Mouse (Mus musculus) intestine, embryonic 15.5 days (tissue): ENCODE data around the gene Sub1. TPM values are rescaled to one million over a fixed set of nuclear protein-coding genes. Genes with fewer than 3 reads are reported as not detected.

Experiments
- ATAC-seq: fragments of 200-750 bp; cut with Nextera tagmentation; 2 replicates; pipeline ENCODE4 v1.8.0; 2017; ENCODE audit warnings: moderate TSS enrichment, moderate library complexity
- H3K27ac ChIP-seq: fragments of 300-500 bp; sonication (generic); 2 replicates; pipeline ENCODE4 v1.5.1; 2015; ENCODE audit warnings: mild to moderate bottlenecking, inconsistent platforms
- H3K27me3 ChIP-seq: fragments of 300-500 bp; sonication (generic); replicated peaks from 2 replicates; pipeline ENCODE4 v1.6.1; 2015; ENCODE audit warnings: inconsistent platforms
- H3K36me3 ChIP-seq: fragments of 300-500 bp; sonication (generic); 2 replicates; pipeline ENCODE4 v1.6.1; 2015; ENCODE audit warnings: inconsistent platforms
- H3K4me1 ChIP-seq: fragments of 300-500 bp; sonication (generic); replicated peaks from 2 replicates; pipeline ENCODE4 v1.6.1; 2015; ENCODE audit warnings: inconsistent platforms
- H3K4me2 ChIP-seq: fragments of 300-500 bp; sonication (generic); replicated peaks from 2 replicates; pipeline ENCODE4 v1.6.1; 2015; ENCODE audit warnings: mild to moderate bottlenecking, inconsistent platforms
- H3K4me3 ChIP-seq: fragments of 300-500 bp; sonication (generic); replicated peaks from 2 replicates; pipeline ENCODE4 v1.5.1; 2015; ENCODE audit warnings: inconsistent platforms
- H3K9ac ChIP-seq: fragments of 300-500 bp; sonication (generic); 2 replicates; pipeline ENCODE4 v1.6.1; 2015; ENCODE audit warnings: inconsistent platforms
- H3K9me3 ChIP-seq: fragments of 300-500 bp; sonication (generic); 2 replicates; pipeline ENCODE4 v1.6.1; 2016; ENCODE audit warnings: inconsistent platforms
- WGBS: fragments of 180-500 bp; shearing (Covaris S2); methylation state at CpG from one replicate; pipeline ENCODE4 v1.1.7; 2015; 5-methylcytosine and 5-hydroxymethylcytosine counted together
- polyA plus RNA-seq: library from polyadenylated mRNA; unstranded; fragments of >200 nt; fragmentation: Nextera tagmentation; extraction: Ambion mirVana; gene quantifications from 2 replicates; pipeline ENCODE4 v1.2.1, GENCODE M21; 2015

Gene Sub1
- polyA plus RNA-seq, 1 experiment from 2014 or later: 750 TPM

DNA sequence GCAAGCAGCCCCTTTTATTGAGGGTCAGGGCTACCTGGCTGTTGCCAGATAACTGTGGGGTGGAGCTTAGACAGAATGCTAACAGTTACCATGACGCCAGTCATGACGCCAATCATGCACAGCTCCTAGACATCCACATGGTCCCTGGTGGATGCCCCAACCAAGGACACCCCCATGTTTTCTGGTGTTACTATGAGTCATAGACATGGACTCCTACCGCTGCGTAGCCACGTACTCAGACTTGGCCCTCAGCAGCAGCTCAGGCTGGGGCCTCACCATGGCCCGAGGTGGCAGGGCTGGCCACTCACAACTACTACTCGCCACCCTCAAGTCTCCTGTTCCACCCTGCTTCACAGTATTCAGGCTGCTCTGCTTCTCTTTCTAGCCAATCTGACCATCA is 45.6 kb downstream of the Sub1 start:
- Histone ChIP-seq H3K4me1 (no peaks in the 10 kb centered on the region), H3K4me2 (no peak overlapping the region), H3K4me3 (no peak overlapping the region), H3K36me3 (no peaks in the 10 kb centered on the region), H3K27ac (no peak overlapping the region), H3K9ac (no peak overlapping the region), H3K27me3 (no peaks in the 10 kb centered on the region), H3K9me3 (no peaks in the 10 kb centered on the region)
- WGBS: 95% methylated on average over 7 of the region's 7 CpGs
- no peak for ATAC-seq

DNA sequence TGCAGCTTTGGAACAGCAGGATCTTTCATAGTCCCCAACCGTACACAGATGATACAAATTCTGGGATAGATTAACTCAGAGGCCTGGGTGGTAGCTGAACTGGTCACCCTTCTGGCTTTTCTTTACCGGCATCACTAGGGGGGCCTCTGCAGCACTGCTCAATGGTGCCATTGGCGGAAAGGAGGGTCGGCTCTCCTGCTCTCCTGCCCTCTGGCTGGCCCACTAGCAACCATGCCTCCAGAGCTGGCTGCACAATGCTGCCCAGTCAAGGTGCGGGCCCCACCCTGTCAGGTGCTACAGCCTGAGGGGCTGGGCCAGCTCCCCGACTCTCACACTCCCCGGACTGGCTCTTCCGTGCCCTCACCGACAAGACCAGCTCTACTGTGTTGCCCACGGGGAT is 46.6 kb downstream of the Sub1 start:
- no peak overlapping the region for H3K4me2 ChIP-seq
- no peaks in the 10 kb centered on the region for H3K4me1 ChIP-seq
- 89% methylated on average over 10 of the region's 10 CpGs for WGBS
- no peak overlapping the region for H3K4me3 ChIP-seq
- no peak for ATAC-seq
- no peak overlapping the region for H3K9ac ChIP-seq
- no peak overlapping the region for H3K27ac ChIP-seq
- H3K36me3 ChIP-seq: no peaks in the 10 kb centered on the region
- no peaks in the 10 kb centered on the region for H3K27me3 ChIP-seq
- H3K9me3 ChIP-seq: no peaks in the 10 kb centered on the region

DNA sequence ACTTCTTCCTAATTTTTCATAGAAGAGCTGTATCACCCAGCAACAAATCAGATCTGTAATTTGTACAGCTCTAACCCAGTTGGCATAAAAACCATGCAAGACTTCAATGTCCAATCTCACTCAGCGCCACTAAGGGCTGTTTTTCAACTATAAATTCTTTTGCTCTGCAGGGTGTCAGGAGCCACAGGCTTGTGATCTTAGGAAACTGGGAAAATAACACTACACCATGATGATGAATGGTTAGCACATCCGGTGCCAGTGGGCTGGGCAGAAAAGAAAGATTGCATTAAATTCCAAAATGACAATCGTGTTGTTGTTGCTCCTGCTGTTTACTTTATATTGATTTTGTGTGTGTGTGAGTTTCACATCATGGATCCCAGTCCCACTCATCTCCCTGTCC is 47.3 kb downstream of the Sub1 start:
- no peak overlapping the region for H3K4me2 ChIP-seq
- ATAC-seq: no peak
- WGBS: 79% methylated on average over 3 of the region's 3 CpGs
- no peaks in the 10 kb centered on the region for H3K36me3 ChIP-seq
- H3K27ac ChIP-seq: no peak overlapping the region
- no peak overlapping the region for H3K4me3 ChIP-seq
- no peak overlapping the region for H3K9ac ChIP-seq
- H3K4me1 ChIP-seq: no peaks in the 10 kb centered on the region
- no peaks in the 10 kb centered on the region for H3K9me3 ChIP-seq
- H3K27me3 ChIP-seq: no peaks in the 10 kb centered on the region

DNA sequence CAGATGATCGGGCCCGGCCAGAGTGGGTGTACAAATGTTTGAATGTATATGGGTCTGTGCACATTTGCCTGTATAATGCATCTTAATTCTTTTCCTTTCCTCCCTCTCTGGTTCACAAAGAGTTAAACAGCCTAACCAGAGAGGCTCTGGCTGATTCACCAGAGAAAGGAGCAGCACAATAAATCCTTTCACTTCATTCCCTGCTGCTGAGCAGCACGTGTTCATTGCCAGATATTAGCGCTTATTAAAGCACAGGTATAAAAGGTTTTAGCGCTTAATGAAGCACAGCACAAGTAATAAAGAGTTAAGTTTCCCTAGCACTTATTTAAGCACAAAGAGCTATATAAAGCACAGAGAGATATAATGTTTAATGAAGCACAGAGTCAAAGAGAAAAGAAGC is 55.9 kb downstream of the Sub1 start:
- H3K4me1 ChIP-seq: 0 out of 2 replicates have a peak, but pooled peaks cover 3% of the 10 kb centered on the region
- no peak overlapping the region for H3K27ac ChIP-seq
- no peak overlapping the region for H3K4me3 ChIP-seq
- H3K27me3 ChIP-seq: no peaks in the 10 kb centered on the region
- no peak for ATAC-seq
- 52% methylated on average over 5 of the region's 5 CpGs for WGBS
- no peaks in the 10 kb centered on the region for H3K36me3 ChIP-seq
- no peak overlapping the region for H3K4me2 ChIP-seq
- no peaks in the 10 kb centered on the region for H3K9me3 ChIP-seq
- no peak overlapping the region for H3K9ac ChIP-seq

Other genes with a start within 250 kb of the Sub1 start
- 6.3 and 8.1 TPM in 2 replicates for gene Npr3, start 89.7 kb downstream of the Sub1 start, polyA plus RNA-seq
- gene Zfr, start 120.8 kb upstream of the Sub1 start, polyA plus RNA-seq: 94.3 and 95.4 TPM in 2 replicates
- gene Mtmr12, start 208.0 kb upstream of the Sub1 start, polyA plus RNA-seq: 16.6 and 17.9 TPM in 2 replicates